20 mouse cellular contexts compared by ENCODE assay signal in the genomic region with DNA sequence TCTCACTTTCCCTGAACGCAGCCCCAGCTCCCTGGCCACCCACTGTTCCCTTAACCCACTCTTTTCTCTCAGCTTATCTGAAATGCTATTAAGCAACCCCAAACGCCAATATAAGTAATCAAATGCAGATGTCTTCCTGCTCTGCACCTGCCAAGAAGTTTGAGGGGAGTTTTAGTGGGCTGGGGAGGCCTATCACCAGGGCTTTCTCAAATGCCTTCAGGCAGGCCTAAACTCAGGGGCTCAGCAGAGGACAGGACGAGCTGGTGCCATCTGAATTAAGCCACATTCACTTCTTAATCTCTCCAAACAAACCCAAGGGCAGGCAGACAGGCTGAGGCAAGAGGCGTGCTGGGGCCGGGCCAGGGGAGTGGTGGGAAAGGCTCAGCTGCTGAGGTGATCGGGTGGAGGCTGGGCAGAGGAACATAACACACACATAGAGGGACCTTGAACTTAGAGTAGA. TPM values are rescaled to one million over a fixed set of nuclear protein-coding genes. Genes with fewer than 3 reads are reported as not detected.
DNase-seq lines count a peak whose midpoint lies in the region; ATAC-seq and TF ChIP-seq lines count a peak whose summit lies in the region.
"Had no signal": no experiment of that assay in that cellular context is flagged by ENCODE, and none has a peak within 500 bp of the region (broad histone marks: within the 10 kb centered on the region; RNA-seq: fewer than 3 reads in every experiment).

No protein-coding gene starts in this region.

- H3K36me3 ChIP-seq in limb, embryonic 11.5 days (ENCODE audit: control insufficient read depth, insufficient read depth, low read length) = no peaks in the 10 kb centered on the region
- no peaks in the 10 kb centered on the region for H3K36me3 ChIP-seq in limb, embryonic 10.5 days
- no peaks in the 10 kb centered on the region for H3K36me3 ChIP-seq in embryonic facial prominence, embryonic 12.5 days
- H3K36me3 ChIP-seq in intestine, embryonic 16.5 days (ENCODE audit: control insufficient read depth, insufficient read depth, low read length) = no peaks in the 10 kb centered on the region
- H3K36me3 ChIP-seq in stomach, embryonic 16.5 days (ENCODE audit: control insufficient read depth, insufficient read depth, low read length) = no peaks in the 10 kb centered on the region
- H3K36me3 ChIP-seq: forebrain, embryonic 12.5 days; hindbrain, embryonic 12.5 days; liver, embryonic 12.5 days had no signal

- no peak overlapping the region for H3K9ac ChIP-seq in limb, embryonic 11.5 days (ENCODE audit: low read length)
- H3K9ac ChIP-seq in embryonic facial prominence, embryonic 12.5 days = no peak overlapping the region
- no peak overlapping the region for H3K9ac ChIP-seq in intestine, embryonic 16.5 days (ENCODE audit: low read depth, low read length)
- no peak overlapping the region for H3K9ac ChIP-seq in stomach, embryonic 16.5 days (ENCODE audit: low read length)
- H3K9ac ChIP-seq: forebrain, embryonic 12.5 days; hindbrain, embryonic 12.5 days; liver, embryonic 12.5 days; lung, embryonic 14.5 days had no signal

- ATAC-seq in limb, embryonic 11.5 days (ENCODE audit: insufficient number of reproducible peaks, low FRiP score, low TSS enrichment, low read depth) = peak; percentile 69
- ATAC-seq in embryonic facial prominence, embryonic 12.5 days (ENCODE audit: insufficient number of reproducible peaks, insufficient read depth, low FRiP score, low TSS enrichment) = 0 out of 2 replicates have a peak, but pooled peaks have one; percentile 29
- peak; percentile 94 for ATAC-seq in intestine, embryonic 16.5 days
- peak; percentile 91 for ATAC-seq in stomach, embryonic 16.5 days (ENCODE audit: insufficient read depth, low FRiP score)
- ATAC-seq in megakaryocyte-erythroid progenitor cell, adult 5-6 weeks (replicated peaks; ENCODE audit: low FRiP score, low TSS enrichment, poor library complexity, severe bottlenecking) = no peak
- ATAC-seq: inflammation-experienced regulatory T-cells, adult 6 months; liver, embryonic 12.5 days had no signal

- H3K27ac ChIP-seq in limb, embryonic 11.5 days (replicated peaks; ENCODE audit: low read depth, low read length) = no peak overlapping the region
- no peak overlapping the region for H3K27ac ChIP-seq in limb, embryonic 10.5 days
- peak overlapping the region; percentile 12; the same call in 1 of the 2 replicates for H3K27ac ChIP-seq in embryonic facial prominence, embryonic 12.5 days
- 0 out of 2 replicates have a peak overlapping the region, but pooled peaks have one; percentile 18 for H3K27ac ChIP-seq in intestine, embryonic 16.5 days (ENCODE audit: low read length)
- peak overlapping the region; percentile 26 for H3K27ac ChIP-seq in stomach, embryonic 16.5 days (ENCODE audit: low read length)
- H3K27ac ChIP-seq in left cerebral cortex, adult 2 months = no peak overlapping the region
- H3K27ac ChIP-seq: forebrain, embryonic 12.5 days; heart, adult 2 months; hindbrain, embryonic 12.5 days; kidney, postnatal 0 days; layer of hippocampus, adult 2 months; liver, embryonic 12.5 days had no signal

- H3K27me3 ChIP-seq in limb, embryonic 11.5 days (ENCODE audit: control insufficient read depth, insufficient read depth, low read length) = no peaks in the 10 kb centered on the region
- H3K27me3 ChIP-seq in limb, embryonic 10.5 days (ENCODE audit: low read depth, poor library complexity, severe bottlenecking) = no peaks in the 10 kb centered on the region
- no peaks in the 10 kb centered on the region for H3K27me3 ChIP-seq in embryonic facial prominence, embryonic 12.5 days
- H3K27me3 ChIP-seq in intestine, embryonic 16.5 days (replicated peaks; ENCODE audit: control insufficient read depth, insufficient read depth, low read length) = no peaks in the 10 kb centered on the region
- H3K27me3 ChIP-seq in stomach, embryonic 16.5 days (ENCODE audit: control insufficient read depth, insufficient read depth, low read length) = no peaks in the 10 kb centered on the region
- H3K27me3 ChIP-seq: forebrain, embryonic 12.5 days; hindbrain, embryonic 12.5 days; liver, embryonic 12.5 days had no signal

- peak; percentile 46 for DNase-seq in limb, embryonic 11.5 days (ENCODE audit: low spot score)
- DNase-seq in limb, embryonic 10.5 days (ENCODE audit: low spot score) = no peak
- no peak for DNase-seq in left cerebral cortex, adult 2 months (ENCODE audit: extremely low spot score in 1 of 2, low spot score in 2 of 2)
- DNase-seq in kidney, postnatal 25 days = no peak
- DNase-seq: cerebellum, postnatal 14 days; heart, adult 2 months; lung, embryonic 14.5 days; lung, postnatal 4 days; thymus, adult 18-20 months had no signal

- no peak overlapping the region for H3K4me3 ChIP-seq in limb, embryonic 11.5 days (ENCODE audit: low read depth, low read length)
- no peak overlapping the region for H3K4me3 ChIP-seq in limb, embryonic 10.5 days
- H3K4me3 ChIP-seq in embryonic facial prominence, embryonic 12.5 days = no peak overlapping the region
- H3K4me3 ChIP-seq in intestine, embryonic 16.5 days (ENCODE audit: low read length) = no peak overlapping the region
- no peak overlapping the region for H3K4me3 ChIP-seq in stomach, embryonic 16.5 days (replicated peaks; ENCODE audit: low read length)
- no peak overlapping the region for H3K4me3 ChIP-seq in left cerebral cortex, adult 2 months
- H3K4me3 ChIP-seq: forebrain, embryonic 12.5 days; heart, adult 2 months; hindbrain, embryonic 12.5 days; layer of hippocampus, adult 2 months; liver, embryonic 12.5 days had no signal

- H3K4me2 ChIP-seq in limb, embryonic 11.5 days (ENCODE audit: low read depth, severe bottlenecking) = no peak overlapping the region
- H3K4me2 ChIP-seq in embryonic facial prominence, embryonic 12.5 days (replicated peaks) = no peak overlapping the region
- no peak overlapping the region for H3K4me2 ChIP-seq in intestine, embryonic 16.5 days (ENCODE audit: low read depth, low read length)
- no peak overlapping the region for H3K4me2 ChIP-seq in stomach, embryonic 16.5 days (ENCODE audit: low read depth, low read length)
- H3K4me2 ChIP-seq: forebrain, embryonic 12.5 days; hindbrain, embryonic 12.5 days; liver, embryonic 12.5 days; lung, embryonic 14.5 days; midbrain, embryonic 11.5 days had no signal

- 0 out of 2 replicates have a peak, but pooled peaks cover 10% of the 10 kb centered on the region for H3K4me1 ChIP-seq in limb, embryonic 11.5 days (ENCODE audit: control insufficient read depth, insufficient read depth, low read length)
- peaks cover 16% of the 10 kb centered on the region for H3K4me1 ChIP-seq in limb, embryonic 10.5 days
- H3K4me1 ChIP-seq in embryonic facial prominence, embryonic 12.5 days = peaks cover 11% of the 10 kb centered on the region
- H3K4me1 ChIP-seq in intestine, embryonic 16.5 days (ENCODE audit: control insufficient read depth, insufficient read depth, low read length) = no peaks in the 10 kb centered on the region
- H3K4me1 ChIP-seq in stomach, embryonic 16.5 days (ENCODE audit: control insufficient read depth, insufficient read depth, low read length) = no peaks in the 10 kb centered on the region; the same call in 1 of the 2 replicates
- H3K4me1 ChIP-seq: forebrain, embryonic 12.5 days; hindbrain, embryonic 12.5 days; liver, embryonic 12.5 days had no signal

- no peak for TF ChIP-seq CTCF in left cerebral cortex, adult 2 months (IDR thresholded peaks at IDR 0.05)

- intact Hi-C loops in left cerebral cortex, adult 2 months (cut with DNase I) = no loop called here

- H3K9me3 ChIP-seq in limb, embryonic 11.5 days (ENCODE audit: control insufficient read depth, low read length) = no peaks in the 10 kb centered on the region
- H3K9me3 ChIP-seq in limb, embryonic 10.5 days (replicated peaks) = 0 out of 2 replicates have a peak, but pooled peaks cover 2% of the 10 kb centered on the region
- H3K9me3 ChIP-seq in embryonic facial prominence, embryonic 12.5 days = peaks cover 5% of the 10 kb centered on the region; the same call in 1 of the 2 replicates
- peaks cover 5% of the 10 kb centered on the region; the same call in 1 of the 2 replicates for H3K9me3 ChIP-seq in intestine, embryonic 16.5 days (ENCODE audit: control insufficient read depth, low read length)
- H3K9me3 ChIP-seq in stomach, embryonic 16.5 days (replicated peaks; ENCODE audit: control insufficient read depth, low read length) = no peaks in the 10 kb centered on the region
- H3K9me3 ChIP-seq: forebrain, embryonic 12.5 days had no signal

- WGBS in limb, embryonic 11.5 days = 25% methylated on average over 6 of the region's 6 CpGs
- WGBS in limb, embryonic 10.5 days = 42% methylated on average over 6 of the region's 6 CpGs
- 27% methylated on average over 6 of the region's 6 CpGs for WGBS in embryonic facial prominence, embryonic 12.5 days
- WGBS in intestine, embryonic 16.5 days = 41% methylated on average over 6 of the region's 6 CpGs
- 39% methylated on average over 6 of the region's 6 CpGs for WGBS in stomach, embryonic 16.5 days

RNA-seq across cellular contexts. Expression of gene Lgi2, which starts 38.4 kb away (rescaled TPM):
- polyA plus RNA-seq in limb, embryonic 11.5 days (2014; fragmentation: Nextera tagmentation; extraction: Ambion mirVana) = 0.79 and 1.2 TPM in 2 replicates
- polyA plus RNA-seq in limb, embryonic 10.5 days (2016; fragmentation: Nextera tagmentation; extraction: Ambion mirVana) = 0.88 and 1.1 TPM in 2 replicates
- 4.1 and 4.5 TPM in 2 replicates for polyA plus RNA-seq in embryonic facial prominence, embryonic 12.5 days (2016; fragmentation: Nextera tagmentation; extraction: Ambion mirVana)
- polyA plus RNA-seq in intestine, embryonic 16.5 days (2015; fragmentation: Nextera tagmentation; extraction: Ambion mirVana) = 2.9 and 4.1 TPM in 2 replicates
- 7.2 and 8.0 TPM in 2 replicates for polyA plus RNA-seq in stomach, embryonic 16.5 days (2015; fragmentation: Nextera tagmentation; extraction: Ambion mirVana)
- total RNA-seq in megakaryocyte-erythroid progenitor cell, adult 5-6 weeks (2014; fragmentation: Nextera tagmentation) = not detected in 2 replicates
- total RNA-seq in megakaryocyte-erythroid progenitor cell, adult 5-6 weeks (2017) = not detected in 2 replicates
- 10 to 100 TPM; 47.0 to 51.3 TPM for total RNA-seq in left cerebral cortex, adult 2 months (2021)
- polyA plus RNA-seq: inflammation-experienced regulatory T-cells, adult 6 months had no signal

Comparison
In these comparisons a context has a peak if more than half of its experiments do, and no peak if none do; other contexts are left out.
1. H3K27ac ChIP-seq: peak in embryonic facial prominence, embryonic 12.5 days (single experiment), intestine, embryonic 16.5 days (single experiment) and stomach, embryonic 16.5 days (single experiment); none in limb, embryonic 11.5 days (single experiment), limb, embryonic 10.5 days (single experiment) and left cerebral cortex, adult 2 months (single experiment).